ENCODE assay signal across 12 mouse cellular contexts in the genomic region with DNA sequence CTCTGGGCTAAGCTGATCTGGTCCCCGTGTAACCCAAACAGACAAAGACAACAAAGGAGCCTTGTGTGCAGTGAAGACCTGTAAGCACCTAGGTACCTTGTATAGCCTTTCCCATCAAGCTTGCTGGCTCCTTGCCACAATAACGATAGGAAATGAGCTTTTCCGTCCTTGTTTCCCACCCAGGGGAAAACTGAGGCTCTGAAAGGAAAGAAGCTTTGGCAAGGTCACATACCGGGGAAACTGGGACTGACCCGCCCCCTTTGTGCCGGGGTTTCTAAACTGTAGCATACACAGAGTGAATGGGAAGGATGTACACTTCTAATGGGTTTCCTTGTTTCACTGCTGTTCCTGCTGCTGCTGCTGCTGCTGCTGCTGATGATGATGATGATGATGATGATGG. TPM values are rescaled to one million over a fixed set of nuclear protein-coding genes. Genes with fewer than 3 reads are reported as not detected.
DNase-seq lines count a peak whose midpoint lies in the region; ATAC-seq and TF ChIP-seq lines count a peak whose summit lies in the region.
"Had no signal": no experiment of that assay in that cellular context is flagged by ENCODE, and none has a peak within 500 bp of the region (broad histone marks: within the 10 kb centered on the region; RNA-seq: fewer than 3 reads in every experiment).

No protein-coding gene starts in this region.

- WGBS in kidney, postnatal 0 days, result 36% methylated on average over 6 of the region's 6 CpGs

- H3K4me1 ChIP-seq in kidney, postnatal 0 days (replicated peaks; ENCODE audit: insufficient read depth, low read length), result peaks cover 9% of the 10 kb centered on the region

- H3K27ac ChIP-seq in kidney, postnatal 0 days, result no peak overlapping the region
- H3K27ac ChIP-seq: limb, embryonic 13.5 days had no signal

- H3K4me2 ChIP-seq in kidney, postnatal 0 days (ENCODE audit: low read length), result no peak overlapping the region

- H3K9ac ChIP-seq in kidney, postnatal 0 days (ENCODE audit: low read depth, low read length), result no peak overlapping the region
- H3K9ac ChIP-seq: limb, embryonic 13.5 days had no signal

- TF ChIP-seq CTCF in kidney, postnatal 0 days (IDR thresholded peaks at IDR 0.05; ENCODE audit: low read depth), result no peak

- no peaks in the 10 kb centered on the region for H3K9me3 ChIP-seq in kidney, postnatal 0 days (replicated peaks; ENCODE audit: low read length)
- H3K9me3 ChIP-seq: limb, embryonic 13.5 days had no signal

- no peaks in the 10 kb centered on the region for H3K27me3 ChIP-seq in kidney, postnatal 0 days (ENCODE audit: insufficient read depth, low read length)
- H3K27me3 ChIP-seq: limb, embryonic 13.5 days; Patski had no signal

- peak; percentile 11 to 51 for DNase-seq in adrenal gland, adult (ENCODE audit: inconsistent age in 2 of 2, low spot score in 1 of 2)
- DNase-seq in adrenal gland, adult 18-20 months (ENCODE audit: low spot score in 2 of 2), result no peak
- DNase-seq in retina, postnatal 1 day, result peak; percentile 19
- DNase-seq in retina, embryonic 14.5 days (ENCODE audit: low spot score), result no peak
- DNase-seq in kidney, postnatal 0 days (ENCODE audit: low spot score), result peak; percentile 37
- DNase-seq in adipocyte (ENCODE audit: low spot score), result no peak
- no peak for DNase-seq in frontal cortex, postnatal 14 days (ENCODE audit: low spot score in 2 of 2)
- DNase-seq in c-Kit-positive CD71-positive TER-119-positive erythroid progenitor cells, embryonic 14.5 days (ENCODE audit: low spot score), result no peak
- DNase-seq: cerebellum, adult 11 months had no signal

- H3K36me3 ChIP-seq in kidney, postnatal 0 days (ENCODE audit: insufficient read depth, low read length), result no peaks in the 10 kb centered on the region
- H3K36me3 ChIP-seq: limb, embryonic 13.5 days had no signal

- ATAC-seq in kidney, postnatal 0 days (replicated peaks; ENCODE audit: low FRiP score, low read depth), result no peak
- ATAC-seq: midbrain, embryonic 16.5 days; Patski had no signal

- H3K4me3 ChIP-seq in kidney, postnatal 0 days (replicated peaks; ENCODE audit: low read depth, low read length), result no peak overlapping the region
- H3K4me3 ChIP-seq: limb, embryonic 13.5 days had no signal

RNA-seq across cellular contexts. Expression of a gene that starts 12.1 kb away (rescaled TPM):
- not detected for total RNA-seq in adrenal gland, adult 18-20 months (2021)
- polyA plus RNA-seq in kidney, postnatal 0 days (2015; fragmentation: Nextera tagmentation; extraction: Ambion mirVana), result 2.5 and 3.4 TPM in 2 replicates
- polyA plus RNA-seq: limb, embryonic 13.5 days; midbrain, embryonic 16.5 days; Patski had no signal

Comparison
In these comparisons a context has a peak if more than half of its experiments do, and no peak if none do; other contexts are left out.
1. DNase-seq: peak in adrenal gland, adult (2 of 2), retina, postnatal 1 day (single experiment) and kidney, postnatal 0 days (single experiment); none in adrenal gland, adult 18-20 months (0 of 2), retina, embryonic 14.5 days (single experiment), adipocyte (single experiment), frontal cortex, postnatal 14 days (0 of 2) and c-Kit-positive CD71-positive TER-119-positive erythroid progenitor cells, embryonic 14.5 days (single experiment).